Mouse (Mus musculus): ENCODE data around the gene Insyn1.

DNA sequence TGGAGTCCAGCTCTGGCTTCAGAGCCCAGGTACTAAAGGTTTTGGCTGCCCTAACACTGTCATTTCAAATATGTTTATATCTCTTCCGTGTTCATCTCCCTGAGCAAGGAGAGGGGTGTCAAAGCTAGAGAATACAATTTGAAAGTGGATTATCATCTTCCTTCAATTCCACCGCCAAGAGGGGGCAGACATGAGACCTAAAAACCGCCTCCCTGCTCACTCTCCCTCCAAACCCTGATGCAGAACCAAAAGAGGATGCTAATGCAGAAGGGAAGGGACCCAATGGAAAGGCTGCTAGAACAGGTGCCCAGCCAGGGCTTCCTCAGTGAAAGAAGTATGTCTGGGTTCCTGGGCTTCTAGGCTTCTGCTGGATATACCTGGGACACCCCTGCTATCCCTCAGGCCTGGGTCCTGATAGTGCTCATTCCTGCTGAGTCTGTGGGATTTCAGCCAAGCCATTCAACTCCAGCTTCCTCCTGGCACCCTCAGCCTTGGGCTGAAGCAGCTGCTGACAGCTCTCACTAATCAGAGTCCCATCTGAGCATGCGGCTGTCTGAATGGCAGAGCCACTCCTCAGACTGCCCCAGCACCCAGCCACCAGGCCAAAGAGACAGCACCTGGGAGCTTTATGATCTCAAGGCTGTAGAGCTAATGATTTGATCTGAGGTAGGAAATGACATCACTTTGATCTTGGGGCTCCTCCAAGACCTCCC lies 8.2 kb downstream of the Insyn1 start:
- TF ChIP-seq HCFC1 (IDR thresholded peaks at IDR 0.05; ENCODE audit: borderline replicate concordance, insufficient read depth, low read length) (no peak), CHD2 (IDR thresholded peaks at IDR 0.05; ENCODE audit: low read depth, low read length) (no peak), ZC3H11A (IDR thresholded peaks at IDR 0.05; ENCODE audit: borderline replicate concordance, low read depth, low read length) (no peak), ZNF384 (IDR thresholded peaks at IDR 0.05; ENCODE audit: low read depth, low read length) (no peak)

Data from ES-E14 (cell line).